Mouse (Mus musculus) E14TG2a.4 (cell line): ENCODE measurements around the gene Lcn10.

ENCODE experiments used
- CTCF ChIP-seq: conservative IDR thresholded peaks from 2 replicates; pipeline ENCODE4 v1.5.1; 2014; ENCODE audit warnings: low read length
- NANOG ChIP-seq: IDR thresholded peaks from 2 replicates; pipeline ENCODE4 v1.6.1; 2014; ENCODE audit warnings: borderline replicate concordance, low read length, mixed read lengths
- POU5F1 ChIP-seq: IDR thresholded peaks from 2 replicates; pipeline ENCODE4 v1.6.1; 2014; ENCODE audit warnings: low read length, borderline replicate concordance

- TF ChIP-seq CTCF (no peak), POU5F1 (no peak), NANOG (no peak)
These were observed 18.5 kb downstream of the Lcn10 start for GRCm38 (mm10) chr2:25701001-25701400.
